Mouse (Mus musculus) small intestine, adult 2 months (tissue): ENCODE results near the gene Adamts7. TPM values are rescaled to one million over a fixed set of nuclear protein-coding genes. Genes with fewer than 3 reads are reported as not detected.

Experiments
- H3K27ac ChIP-seq: fragments of 200-500 bp; 2 replicates; pipeline ENCODE4 v1.5.1; 2012; ENCODE audit warnings: low read depth, low read length, control low read depth, inconsistent platforms; ENCODE audit not compliant: insufficient read depth
- H3K27me3 ChIP-seq: fragments of 200-500 bp; 2 replicates; pipeline ENCODE4 v1.6.1; 2012; ENCODE audit warnings: mild to moderate bottlenecking, moderate library complexity, low read length, inconsistent platforms; ENCODE audit not compliant: control insufficient read depth, insufficient read depth
- H3K36me3 ChIP-seq: fragments of 200-500 bp; 2 replicates; pipeline ENCODE4 v1.6.1; 2012; ENCODE audit warnings: mild to moderate bottlenecking, low read length, control low read depth, inconsistent platforms; ENCODE audit not compliant: control insufficient read depth, insufficient read depth
- H3K4me1 ChIP-seq: fragments of 200-500 bp; 2 replicates; pipeline ENCODE4 v1.6.1; 2012; ENCODE audit warnings: low read length, inconsistent platforms, mixed read lengths; ENCODE audit not compliant: control insufficient read depth, insufficient read depth, insufficient read length
- H3K4me3 ChIP-seq: fragments of 200-500 bp; 2 replicates; pipeline ENCODE4 v1.5.1; 2012; ENCODE audit warnings: low read depth, mild to moderate bottlenecking, control low read depth, inconsistent platforms, low read length, moderate library complexity
- CTCF ChIP-seq: fragments of 200-500 bp; IDR thresholded peaks from 2 replicates; pipeline ENCODE4 v1.5.1; 2012; ENCODE audit warnings: low read depth, mild to moderate bottlenecking, control low read depth, inconsistent platforms, low read length, moderate library complexity, mixed read lengths; ENCODE audit not compliant: insufficient replicate concordance, insufficient read length; ENCODE audit errors: extremely low read depth
- POLR2A ChIP-seq: fragments of 200-500 bp; IDR thresholded peaks from 2 replicates; pipeline ENCODE4 v1.6.1; 2012; ENCODE audit warnings: low read depth, mild to moderate bottlenecking, control low read depth, inconsistent platforms, low read length, moderate library complexity
- WGBS: fragments of 180-500 bp; shearing (Covaris S2); methylation state at CpG from one replicate; pipeline ENCODE4 v1.1.7; 2018; 5-methylcytosine and 5-hydroxymethylcytosine counted together
- polyA plus RNA-seq: library from polyadenylated mRNA; depleted of rRNA; stranded (reverse); fragments of >200 nt; gene quantifications from 2 replicates; pipeline ENCODE4 v1.2.3, GENCODE M21; 2012

Adamts7 gene
- polyA plus RNA-seq, 1 experiment = 4.1 TPM

GRCm38 (mm10) chr9:90234786-90235185, 71.9 kb downstream of the Adamts7 start:
- WGBS = 82% methylated on average over 5 of the region's 5 CpGs
- H3K27me3 ChIP-seq = no peaks in the 10 kb centered on the region
- H3K36me3 ChIP-seq = peaks cover 8% of the 10 kb centered on the region
- TF ChIP-seq POLR2A = no peak
- no peak for TF ChIP-seq CTCF
- peak overlapping the region; percentile 35 for H3K27ac ChIP-seq
- H3K4me1 ChIP-seq = no peaks in the 10 kb centered on the region; the same call in 1 of the 2 replicates
- H3K4me3 ChIP-seq = no peak overlapping the region

GRCm38 (mm10) chr9:90235258-90235882, 72.5 kb downstream of the Adamts7 start:
- Histone ChIP-seq H3K4me3 (no peak overlapping the region), H3K36me3 (peaks cover 11% of the 10 kb centered on the region), H3K4me1 (no peaks in the 10 kb centered on the region; the same call in 1 of the 2 replicates), H3K27ac (peak overlapping the region; percentile 35), H3K27me3 (no peaks in the 10 kb centered on the region)
- WGBS = 69% methylated on average over 10 of the region's 10 CpGs
- TF ChIP-seq POLR2A = no peak

GRCm38 (mm10) chr9:90236817-90237216, 73.9 kb downstream of the Adamts7 start:
- Histone ChIP-seq H3K27me3 (no peaks in the 10 kb centered on the region), H3K4me3 (no peak overlapping the region), H3K36me3 (peaks cover 16% of the 10 kb centered on the region), H3K27ac (peak overlapping the region; percentile 60; the same call in 1 of the 2 replicates), H3K4me1 (no peaks in the 10 kb centered on the region; the same call in 1 of the 2 replicates)
- WGBS = 89% methylated on average over 5 of the region's 5 CpGs
- TF ChIP-seq CTCF (no peak), POLR2A (no peak)

- TF ChIP-seq CTCF = no peak
- TF ChIP-seq POLR2A = no peak
- 80% methylated on average over 9 of the region's 9 CpGs for WGBS
- H3K4me3 ChIP-seq = no peak overlapping the region
- peaks cover 16% of the 10 kb centered on the region for H3K36me3 ChIP-seq
- peak overlapping the region; percentile 60 for H3K27ac ChIP-seq
- H3K27me3 ChIP-seq = no peaks in the 10 kb centered on the region
- peaks cover 3% of the 10 kb centered on the region; the same call in 1 of the 2 replicates for H3K4me1 ChIP-seq
Measured at GRCm38 (mm10) chr9:90237232-90238062, 74.6 kb downstream of the Adamts7 start.

GRCm38 (mm10) chr9:90240560-90240959, 77.7 kb downstream of the Adamts7 start:
- WGBS = 82% methylated on average over 4 of the region's 4 CpGs
- no peak for TF ChIP-seq CTCF
- no peak for TF ChIP-seq POLR2A
- H3K36me3 ChIP-seq = peaks cover 16% of the 10 kb centered on the region
- H3K4me3 ChIP-seq = no peak overlapping the region
- H3K4me1 ChIP-seq = peaks cover 6% of the 10 kb centered on the region; the same call in 1 of the 2 replicates
- H3K27me3 ChIP-seq = no peaks in the 10 kb centered on the region
- H3K27ac ChIP-seq = no peak overlapping the region

GRCm38 (mm10) chr9:90241041-90241440, 78.2 kb downstream of the Adamts7 start:
- no peak for TF ChIP-seq CTCF
- TF ChIP-seq POLR2A = no peak
- WGBS = 89% methylated on average over 6 of the region's 6 CpGs
- H3K27me3 ChIP-seq = no peaks in the 10 kb centered on the region
- H3K4me1 ChIP-seq = peaks cover 6% of the 10 kb centered on the region; the same call in 1 of the 2 replicates
- peaks cover 16% of the 10 kb centered on the region for H3K36me3 ChIP-seq
- no peak overlapping the region for H3K27ac ChIP-seq
- H3K4me3 ChIP-seq = no peak overlapping the region

GRCm38 (mm10) chr9:90241618-90242017, 78.7 kb downstream of the Adamts7 start:
- H3K4me3 ChIP-seq = no peak overlapping the region
- WGBS = 84% methylated on average over 7 of the region's 7 CpGs
- TF ChIP-seq CTCF (peak; percentile 43; the same call in 1 of the 2 replicates), POLR2A (no peak)
- H3K36me3 ChIP-seq = peaks cover 16% of the 10 kb centered on the region
- H3K27me3 ChIP-seq = no peaks in the 10 kb centered on the region
- H3K27ac ChIP-seq = no peak overlapping the region
- H3K4me1 ChIP-seq = peaks cover 6% of the 10 kb centered on the region; the same call in 1 of the 2 replicates
